Mouse (Mus musculus) spleen, adult 2 months (tissue): ENCODE results near the gene Pbx2.

ENCODE experiments used
- CTCF ChIP-seq: fragments of 200-500 bp; IDR thresholded peaks from 2 replicates; pipeline ENCODE4 v1.5.1; 2011; ENCODE audit warnings: mild to moderate bottlenecking, inconsistent platforms; ENCODE audit not compliant: insufficient read depth, insufficient read length, insufficient replicate concordance; ENCODE audit errors: extremely low read depth
- POLR2A ChIP-seq: fragments of 200-500 bp; IDR thresholded peaks from 2 replicates; pipeline ENCODE4 v1.6.1; 2011; ENCODE audit warnings: low read depth, low read length, inconsistent platforms

- TF ChIP-seq POLR2A (no peak), CTCF (no peak)
These were observed 33.9 kb downstream of the Pbx2 start for GRCm38 (mm10) chr17:34624981-34625380.
